Mouse (Mus musculus): ENCODE measurements around the gene Yipf3.

Gene Yipf3

DNA sequence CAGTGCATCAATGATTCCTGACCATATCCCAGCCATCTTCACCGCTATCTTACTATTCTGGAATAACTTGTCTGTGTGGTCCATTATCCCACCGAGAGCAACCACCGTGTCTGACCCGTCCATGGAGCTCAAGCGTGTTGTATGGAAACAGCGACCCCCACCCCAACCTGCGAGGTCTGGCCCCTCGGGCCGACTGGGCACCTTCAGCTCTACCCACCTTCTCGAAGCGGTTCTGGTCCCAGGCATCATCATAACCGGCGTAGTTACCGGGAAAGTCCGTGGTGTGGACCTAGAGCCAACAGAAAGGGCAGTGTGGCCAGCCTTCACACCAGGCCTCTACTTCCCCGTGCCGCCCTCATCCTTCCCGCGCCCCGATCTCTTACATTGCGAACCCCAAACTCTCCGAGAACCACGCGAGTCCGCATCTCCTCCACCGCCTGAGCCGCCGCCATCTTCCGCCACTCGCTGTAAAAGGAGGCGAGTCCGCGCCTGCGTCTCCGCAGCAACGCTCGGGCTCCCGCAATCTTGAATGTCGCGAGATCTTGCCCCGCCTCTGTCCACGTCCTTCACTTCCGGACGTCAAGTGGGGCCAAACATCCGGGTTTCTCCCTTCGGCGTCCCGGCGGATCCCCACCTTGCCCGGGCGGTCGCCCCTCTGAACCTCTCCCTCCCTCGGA is at the start of gene Yipf3, which contains the start of gene Polr1c:
Yipf3 (plus strand) TSS at position 569 of the 677 bp plus-strand sequence.
Polr1c (minus strand) TSS at position 543 of the 677 bp plus-strand sequence.
- peak; percentile 95 for DNase-seq (ENCODE audit: low spot score)

DNA sequence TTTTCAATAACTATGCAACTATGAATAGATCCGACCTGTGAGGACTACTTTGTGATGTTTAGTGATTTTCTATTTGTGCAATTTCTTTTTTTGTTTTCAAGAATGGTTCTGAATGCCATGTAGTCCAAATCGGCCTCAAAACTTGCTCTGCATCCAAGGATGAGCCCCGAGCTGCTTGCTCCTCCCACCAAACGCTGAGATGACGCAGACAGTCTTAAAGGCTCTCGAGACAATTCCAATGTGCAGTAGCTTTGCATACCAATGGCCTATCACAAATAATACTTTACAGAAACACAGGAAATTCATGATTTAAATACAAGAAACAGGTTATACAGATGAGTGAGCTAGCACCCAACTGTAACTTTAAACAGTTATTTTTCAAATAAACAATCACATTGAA is 46.7 kb upstream of the Yipf3 start:
- DNase-seq (ENCODE audit: low spot score), result no peak

DNA sequence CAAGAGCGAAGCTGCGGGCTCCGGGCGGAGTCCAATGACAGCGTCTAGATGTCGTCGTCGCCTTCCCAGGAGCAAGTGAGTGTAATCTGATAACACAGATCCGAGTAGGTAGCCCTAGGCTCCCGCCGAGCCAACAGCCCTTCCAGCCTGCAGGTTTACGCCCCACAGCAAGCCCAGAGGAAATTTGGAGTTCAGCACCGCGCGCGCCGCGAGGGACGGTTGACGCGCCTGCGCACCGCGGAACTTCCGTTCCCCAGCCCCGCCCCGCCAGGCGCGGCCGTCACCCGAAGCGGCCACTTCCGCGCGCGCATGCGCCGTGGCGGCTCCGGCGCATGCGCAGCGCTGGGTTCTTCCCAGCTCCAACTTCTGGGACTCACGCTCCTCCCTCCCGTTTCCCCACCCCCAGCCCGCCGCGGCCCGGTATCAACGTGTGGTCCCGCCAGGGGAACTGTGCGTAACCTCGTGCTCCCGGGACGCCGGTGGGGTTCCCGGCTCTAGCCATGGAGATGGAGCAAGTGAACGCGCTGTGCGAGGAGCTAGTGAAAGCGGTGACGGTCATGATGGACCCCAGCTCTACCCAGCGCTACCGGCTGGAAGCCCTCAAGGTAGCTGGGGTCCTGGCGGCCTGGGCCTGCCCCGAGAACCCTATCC is 45.3 kb upstream of the Yipf3 start, which contains the start of the genes Polh and Xpo5:
Polh (minus strand) TSS at position 225 of the 651 bp plus-strand sequence.
Xpo5 (plus strand) TSS at position 362 of the 651 bp plus-strand sequence.
- DNase-seq (ENCODE audit: low spot score), result peak; percentile 92

GRCm38 (mm10) chr17:46203078-46203477 is 44.8 kb upstream of the Yipf3 start:
- DNase-seq (ENCODE audit: low spot score), result no peak

GRCm38 (mm10) chr17:46206676-46207075 is 41.2 kb upstream of the Yipf3 start:
- DNase-seq (ENCODE audit: low spot score), result no peak

GRCm38 (mm10) chr17:46210550-46210949 is 37.3 kb upstream of the Yipf3 start:
- DNase-seq (ENCODE audit: low spot score), result no peak

GRCm38 (mm10) chr17:46221601-46222000 is 26.3 kb upstream of the Yipf3 start:
- no peak for DNase-seq (ENCODE audit: low spot score)

- no peak for DNase-seq (ENCODE audit: low spot score)
Measured at GRCm38 (mm10) chr17:46227576-46227975, 20.3 kb upstream of the Yipf3 start.

DNA sequence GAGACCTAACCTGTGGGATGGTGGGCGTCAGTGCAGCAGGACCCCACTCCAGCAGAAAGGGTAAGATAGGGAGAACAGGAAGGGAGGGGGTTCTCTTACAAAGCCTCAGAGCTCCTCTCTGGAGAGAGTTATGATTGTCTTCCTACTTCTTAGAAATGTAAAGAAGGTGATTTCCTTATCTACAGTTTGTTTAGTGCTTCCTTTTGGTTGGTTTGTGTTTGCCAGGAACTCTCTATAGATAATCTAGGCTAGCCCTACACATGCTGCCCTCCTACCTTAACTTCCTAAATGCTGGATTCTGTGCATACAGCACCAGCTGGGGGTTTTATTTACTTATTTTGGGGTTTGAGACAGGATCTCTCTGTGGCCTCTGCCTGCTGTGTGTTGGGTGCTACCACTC is 11.8 kb upstream of the Yipf3 start:
- no peak for DNase-seq (ENCODE audit: low spot score)

GRCm38 (mm10) chr17:46237079-46237478 is 10.8 kb upstream of the Yipf3 start:
- DNase-seq (ENCODE audit: low spot score), result no peak

DNA sequence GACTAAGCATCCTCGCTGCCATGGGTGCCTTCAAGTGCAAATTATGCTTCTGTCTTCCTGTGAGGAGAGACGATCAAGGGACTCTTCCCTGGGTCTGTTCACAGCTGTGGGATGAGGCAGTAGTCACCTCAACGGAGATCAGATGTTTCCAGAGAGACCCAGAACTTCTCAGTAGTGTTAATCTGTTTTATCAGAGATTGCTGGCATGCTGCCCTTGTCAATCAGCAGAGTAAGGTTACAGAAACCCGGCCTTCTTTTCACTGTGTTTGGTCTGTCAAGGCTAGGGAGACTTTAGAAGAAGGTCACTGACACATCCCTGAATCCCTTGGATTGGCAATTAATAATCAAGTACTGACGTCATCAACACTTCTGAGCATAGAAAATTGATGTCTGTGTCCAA is 10.4 kb upstream of the Yipf3 start:
- DNase-seq (ENCODE audit: low spot score), result no peak

- DNase-seq (ENCODE audit: low spot score), result no peak
Measured at GRCm38 (mm10) chr17:46239516-46240114, 8.3 kb upstream of the Yipf3 start.

GRCm38 (mm10) chr17:46241471-46241870 is 6.4 kb upstream of the Yipf3 start:
- DNase-seq (ENCODE audit: low spot score), result no peak

- no peak for DNase-seq (ENCODE audit: low spot score)
Measured at GRCm38 (mm10) chr17:46242274-46242673, 5.6 kb upstream of the Yipf3 start.

DNA sequence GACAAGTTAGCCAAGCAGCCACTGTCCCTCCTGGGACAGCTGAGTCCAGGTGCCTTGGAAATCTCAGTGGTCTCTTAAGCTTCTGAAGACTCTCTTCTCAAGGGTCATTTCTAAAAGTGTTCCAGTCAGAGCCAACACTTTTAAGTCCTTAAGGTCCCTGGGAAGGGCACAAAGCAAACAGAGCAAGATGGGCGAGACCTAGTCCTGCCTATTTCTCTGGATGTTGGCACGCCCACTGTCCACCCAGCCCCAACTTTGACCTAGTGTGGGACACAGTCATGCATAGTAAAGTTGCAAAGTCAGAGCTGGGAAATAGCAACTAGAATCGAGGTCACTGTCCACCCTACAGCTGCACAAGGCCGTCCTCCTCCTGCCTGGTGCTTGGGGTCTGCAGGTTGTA is 4.9 kb upstream of the Yipf3 start:
- no peak for DNase-seq (ENCODE audit: low spot score)

DNA sequence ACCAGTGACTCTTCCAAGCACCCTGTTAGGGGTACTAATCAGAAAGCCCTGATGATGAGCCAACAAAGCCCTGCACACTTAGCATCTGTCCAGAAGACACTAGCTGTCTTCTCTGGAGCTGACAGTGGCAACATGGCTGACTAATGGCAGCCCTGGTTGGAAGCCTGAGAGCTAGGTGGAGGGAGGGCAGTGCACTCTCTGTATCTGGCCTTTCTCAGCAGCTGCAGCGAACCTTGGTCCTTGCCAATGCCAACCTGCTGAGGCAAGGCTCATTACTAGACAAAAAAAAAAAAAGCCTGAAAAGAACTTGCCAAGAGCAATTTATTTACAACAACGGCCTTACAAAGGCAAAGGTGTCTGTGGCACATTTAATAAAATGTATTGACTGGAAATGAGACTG is 4.3 kb upstream of the Yipf3 start:
- no peak for DNase-seq (ENCODE audit: low spot score)

DNA sequence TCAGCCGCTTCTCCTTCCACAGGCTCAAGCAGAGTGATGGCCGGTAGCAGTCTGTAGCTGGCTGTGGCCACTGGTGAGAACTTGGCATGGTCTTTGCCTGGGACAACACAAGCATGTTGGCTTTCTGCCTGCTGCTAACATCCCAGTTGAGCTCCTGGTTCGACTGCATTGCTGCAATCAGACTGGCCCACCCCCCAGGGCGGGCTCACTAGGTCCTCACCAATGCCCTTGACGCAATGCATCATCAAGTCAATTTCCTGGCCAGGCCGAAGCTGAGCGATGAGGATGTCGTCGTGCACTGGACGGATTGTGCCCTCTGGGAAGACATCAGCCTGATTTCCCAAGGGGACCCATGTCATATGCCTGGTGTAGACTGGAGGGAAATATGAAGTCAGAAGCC is 3.3 kb upstream of the Yipf3 start:
- no peak for DNase-seq (ENCODE audit: low spot score)

GRCm38 (mm10) chr17:46248189-46248522 is 276 bp downstream of the Yipf3 start:
- DNase-seq (ENCODE audit: low spot score), result no peak

DNA sequence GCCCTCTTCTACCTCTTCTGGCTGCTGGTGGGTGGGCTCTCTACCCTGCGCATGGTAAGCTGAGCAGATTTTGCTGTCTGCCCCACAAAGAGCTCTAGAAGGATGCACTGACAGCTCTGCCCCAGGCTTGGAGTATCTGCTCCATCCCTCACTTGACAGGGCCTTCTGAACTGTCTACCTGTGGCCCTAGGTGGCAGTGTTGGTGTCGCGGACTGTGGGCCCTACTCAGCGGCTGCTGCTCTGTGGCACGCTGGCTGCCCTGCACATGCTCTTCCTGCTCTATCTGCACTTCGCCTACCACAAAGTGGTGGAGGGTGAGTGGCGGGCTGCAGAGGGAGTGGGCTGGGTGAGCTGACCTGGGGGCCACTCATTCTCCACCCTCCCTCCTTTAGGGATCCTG is 3.3 kb downstream of the Yipf3 start:
- no peak for DNase-seq (ENCODE audit: low spot score)

- DNase-seq (ENCODE audit: low spot score), result no peak
Measured at GRCm38 (mm10) chr17:46252571-46253451, 4.9 kb downstream of the Yipf3 start.

DNA sequence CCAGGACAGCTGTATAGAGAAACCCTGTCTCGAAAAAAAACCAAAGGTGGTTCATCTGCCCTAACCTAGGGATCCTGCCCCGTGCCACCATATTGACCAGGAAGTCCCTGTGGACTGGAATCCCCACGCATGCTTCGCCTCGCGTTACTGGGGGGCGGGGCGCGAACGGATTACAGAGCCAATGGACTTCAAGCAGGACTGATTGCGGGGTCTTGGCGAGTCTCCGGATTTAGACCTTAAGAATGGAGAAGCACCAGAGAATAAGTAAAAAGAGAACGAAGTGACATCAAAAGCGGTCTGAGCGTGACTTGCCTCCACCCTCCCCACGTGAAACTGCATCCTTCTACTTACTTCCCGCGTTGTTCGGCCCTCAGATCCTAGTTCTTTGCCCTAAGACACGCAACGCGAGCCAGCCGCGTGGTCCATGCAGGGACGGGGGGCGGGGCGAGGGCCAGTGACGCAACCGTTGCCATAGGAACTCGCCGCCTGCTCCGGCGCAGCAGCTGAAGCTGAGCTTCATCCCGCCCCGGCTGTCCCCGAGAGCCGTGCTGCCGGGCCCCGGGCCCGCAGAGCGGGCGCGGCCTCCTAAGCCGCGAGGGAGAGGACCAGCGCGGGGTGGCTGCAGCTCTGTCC is 5.7 kb downstream of the Yipf3 start, which contains the start of gene Lrrc73:
Lrrc73 (plus strand) TSS at position 80 of the 633 bp plus-strand sequence.
- peak; percentile 88 for DNase-seq (ENCODE audit: low spot score)

DNA sequence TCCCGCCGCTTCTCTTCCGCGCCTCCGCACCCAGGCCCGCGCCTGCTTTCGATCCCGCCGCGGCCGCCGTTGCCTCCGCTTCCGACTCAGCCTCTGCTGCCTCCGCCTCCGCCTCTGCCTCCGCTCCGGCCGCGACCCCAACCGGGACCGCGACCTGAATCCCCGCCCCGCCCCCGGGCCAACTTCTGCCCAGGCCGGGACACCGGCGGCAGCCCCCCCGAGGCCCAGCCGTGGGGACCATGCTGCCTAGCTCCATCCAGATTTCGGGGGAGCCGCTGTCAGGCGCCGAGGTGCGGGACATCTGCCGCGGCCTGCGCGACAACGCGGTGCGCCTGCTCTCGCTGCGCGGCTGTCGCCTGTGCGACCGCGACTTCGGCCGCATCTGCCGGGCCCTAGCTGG is 6.2 kb downstream of the Yipf3 start:
- peak; percentile 43 for DNase-seq (ENCODE audit: low spot score)
